Mouse (Mus musculus) liver, adult 2 months (tissue): ENCODE results near the gene Prrx2. TPM values are rescaled to one million over a fixed set of nuclear protein-coding genes. Genes with fewer than 3 reads are reported as not detected.
"Not testable (repeated sequence)": the region's sequence is repeated elsewhere in the genome, so short reads cannot be mapped to it uniquely, and the experiment has no call there.

Source experiments
- DNase-seq: peaks from one replicate; pipeline ENCODE4 v3.0.0-alpha.2; 2011; ENCODE audit warnings: low read depth, low spot score; ENCODE audit errors: extremely low read depth
- H3K27ac ChIP-seq: fragments of 200-500 bp; replicated peaks from 2 replicates; pipeline ENCODE4 v1.5.1; 2012; ENCODE audit warnings: low read depth, mild to moderate bottlenecking, control low read depth, inconsistent platforms, low read length; ENCODE audit not compliant: insufficient read depth
- H3K27me3 ChIP-seq: fragments of 200-500 bp; 2 replicates; pipeline ENCODE4 v1.6.1; 2012; ENCODE audit warnings: mild to moderate bottlenecking, moderate library complexity, low read length, inconsistent platforms; ENCODE audit not compliant: control insufficient read depth, insufficient read depth
- H3K36me3 ChIP-seq: fragments of 200-500 bp; 2 replicates; pipeline ENCODE4 v1.6.1; 2012; ENCODE audit warnings: low read length, inconsistent platforms; ENCODE audit not compliant: control insufficient read depth, insufficient read depth
- H3K4me1 ChIP-seq: fragments of 200-500 bp; 2 replicates; pipeline ENCODE4 v1.6.1; 2011; ENCODE audit warnings: low read length; ENCODE audit not compliant: control insufficient read depth, insufficient read depth
- H3K4me3 ChIP-seq: fragments of 200-500 bp; 2 replicates; pipeline ENCODE4 v1.5.1; 2011; ENCODE audit warnings: low read depth, mild to moderate bottlenecking, control low read depth, low read length, moderate library complexity; ENCODE audit not compliant: insufficient read depth
- H3K79me2 ChIP-seq: fragments of 200-500 bp; 2 replicates; pipeline ENCODE4 v1.6.1; 2012; ENCODE audit warnings: inconsistent platforms, mild to moderate bottlenecking, low read length, moderate library complexity; ENCODE audit not compliant: control insufficient read depth, insufficient read depth
- H3K9ac ChIP-seq: fragments of 200-500 bp; 2 replicates; pipeline ENCODE4 v1.6.1; 2012; ENCODE audit warnings: low read depth, mild to moderate bottlenecking, control low read depth, inconsistent platforms, low read length
- CTCF ChIP-seq: fragments of 200-500 bp; IDR thresholded peaks from 2 replicates; pipeline ENCODE4 v1.5.1; 2011; ENCODE audit warnings: low read depth, low read length, control low read depth
- POLR2A ChIP-seq: fragments of 200-500 bp; IDR thresholded peaks from 2 replicates; pipeline ENCODE4 v1.6.1; 2011; ENCODE audit warnings: low read length, control low read depth; ENCODE audit not compliant: insufficient read depth; ENCODE audit errors: extremely low read depth
- WGBS: fragments of 180-500 bp; shearing (Covaris S2); methylation state at CpG from one replicate; pipeline ENCODE4 v1.1.7; 2018; 5-methylcytosine and 5-hydroxymethylcytosine counted together
- polyA plus RNA-seq: library from polyadenylated mRNA; depleted of rRNA; stranded (reverse); fragments of >200 nt; gene quantifications from 2 replicates; pipeline ENCODE4 v1.2.3, GENCODE M21; 2012
- total RNA-seq: library from RNA; depleted of rRNA; stranded (reverse); fragments of >200 nt; gene quantifications from 2 replicates; pipeline ENCODE4 v1.2.3, GENCODE M21; 2014

Prrx2 gene
- total and polyA plus RNA-seq, 2 experiments: not detected

- no peak overlapping the region for H3K9ac ChIP-seq
- peaks cover 4% of the 10 kb centered on the region for H3K4me1 ChIP-seq
- H3K27me3 ChIP-seq: no peaks in the 10 kb centered on the region
- H3K4me3 ChIP-seq: no peak overlapping the region
- DNase-seq: no peak
- H3K79me2 ChIP-seq: no peaks in the 10 kb centered on the region
- WGBS: 70% methylated on average over 4 of the region's 4 CpGs
- no peaks in the 10 kb centered on the region for H3K36me3 ChIP-seq
- H3K27ac ChIP-seq: no peak overlapping the region
- no peak for TF ChIP-seq POLR2A
- TF ChIP-seq CTCF: no peak
These were observed 91.6 kb downstream of the Prrx2 start for GRCm38 (mm10) chr2:30926381-30926780.

GRCm38 (mm10) chr2:30927151-30927781 is 92.5 kb downstream of the Prrx2 start:
- peak; percentile 58 for DNase-seq
- Histone ChIP-seq H3K27me3 (no peaks in the 10 kb centered on the region), H3K27ac (peak overlapping the region; percentile 20; the same call in 1 of the 2 replicates), H3K79me2 (no peaks in the 10 kb centered on the region), H3K4me3 (no peak overlapping the region), H3K36me3 (no peaks in the 10 kb centered on the region), H3K4me1 (peaks cover 4% of the 10 kb centered on the region), H3K9ac (no peak overlapping the region)
- WGBS: 70% methylated on average over 9 of the region's 9 CpGs
- TF ChIP-seq CTCF (no peak), POLR2A (no peak)

DNA sequence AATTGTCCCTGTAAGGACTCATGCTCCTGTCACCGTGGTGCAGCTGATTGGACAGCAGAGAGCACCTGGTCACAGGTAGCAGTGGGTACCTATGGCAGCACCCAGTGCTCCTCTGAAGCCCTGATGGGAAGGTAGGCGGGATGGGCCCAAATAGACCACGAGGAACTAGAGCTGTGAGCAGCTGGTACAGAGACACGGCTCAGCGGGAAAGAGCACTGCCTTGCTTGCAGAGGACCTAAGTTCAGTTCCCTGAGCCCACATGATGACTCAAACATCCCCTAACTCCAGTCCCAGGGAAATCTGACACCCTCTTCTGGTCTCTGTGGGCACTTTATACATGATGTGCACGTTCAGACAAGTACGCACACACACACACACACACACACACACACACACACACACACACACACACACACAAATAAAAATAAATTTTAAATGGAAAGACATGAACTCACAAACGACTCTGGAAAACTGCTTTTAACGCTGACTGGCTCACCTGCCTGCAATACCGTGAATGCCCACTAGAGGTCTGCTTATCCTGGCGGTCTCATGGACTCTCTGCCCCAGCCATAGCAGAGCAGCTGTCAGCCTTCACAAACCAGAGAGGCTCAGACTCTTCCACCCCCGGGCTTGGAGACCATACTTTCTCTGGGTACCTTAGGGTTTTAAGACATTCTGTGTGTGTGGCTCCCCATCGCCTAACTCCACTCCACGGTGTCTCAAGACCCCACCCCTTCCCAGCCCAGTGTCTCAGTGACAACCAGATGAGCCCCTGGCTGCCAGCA is 93.3 kb downstream of the Prrx2 start:
- peak; percentile 52 for DNase-seq
- Histone ChIP-seq H3K4me1 (peaks cover 4% of the 10 kb centered on the region), H3K9ac (no peak overlapping the region), H3K27ac (peak overlapping the region; percentile 20), H3K4me3 (no peak overlapping the region), H3K27me3 (no peaks in the 10 kb centered on the region), H3K79me2 (no peaks in the 10 kb centered on the region), H3K36me3 (no peaks in the 10 kb centered on the region)
- 29% methylated on average over 14 of the region's 14 CpGs for WGBS
- TF ChIP-seq POLR2A (no peak), CTCF (peak; percentile 92)

DNA sequence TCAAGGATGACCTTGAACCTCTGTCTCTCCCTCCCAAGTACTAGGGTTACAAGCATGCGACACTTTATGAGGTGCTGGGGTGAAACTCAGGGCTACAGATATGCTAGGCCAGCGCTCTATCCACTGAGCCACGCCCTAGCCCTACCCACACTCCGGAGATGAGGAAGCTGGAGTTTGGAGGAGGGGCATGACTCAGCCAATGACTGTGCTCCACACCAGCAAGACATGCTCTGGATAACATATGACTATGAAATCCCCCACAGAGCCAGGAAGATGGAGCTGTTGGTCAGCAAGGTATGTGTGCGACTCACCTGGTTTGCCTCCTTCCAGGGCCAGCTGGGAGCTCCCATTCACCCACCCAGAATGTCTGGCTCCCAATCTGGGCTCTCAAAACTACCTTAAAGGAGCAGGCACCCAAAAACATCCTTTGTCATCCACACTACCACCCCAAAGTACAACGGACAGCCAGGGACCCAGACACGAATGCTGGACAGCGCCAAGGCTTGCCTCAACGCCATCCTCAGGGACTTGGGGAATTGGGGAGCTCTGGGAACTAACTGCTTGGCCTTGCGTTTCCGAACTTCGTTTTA is 94.2 kb downstream of the Prrx2 start:
- Histone ChIP-seq H3K27ac (no peak overlapping the region; the same call in 1 of the 2 replicates), H3K4me1 (peaks cover 4% of the 10 kb centered on the region), H3K36me3 (no peaks in the 10 kb centered on the region), H3K9ac (peak overlapping the region; percentile 27; the same call in 1 of the 2 replicates), H3K79me2 (no peaks in the 10 kb centered on the region), H3K4me3 (peak overlapping the region; percentile 50; the same call in 1 of the 2 replicates), H3K27me3 (no peaks in the 10 kb centered on the region)
- TF ChIP-seq POLR2A: no peak
- 0 out of 2 replicates have a peak, but pooled peaks have one; percentile 1 for TF ChIP-seq CTCF
- 38% methylated on average over 12 of the region's 12 CpGs for WGBS
- DNase-seq: peak; percentile 53

DNA sequence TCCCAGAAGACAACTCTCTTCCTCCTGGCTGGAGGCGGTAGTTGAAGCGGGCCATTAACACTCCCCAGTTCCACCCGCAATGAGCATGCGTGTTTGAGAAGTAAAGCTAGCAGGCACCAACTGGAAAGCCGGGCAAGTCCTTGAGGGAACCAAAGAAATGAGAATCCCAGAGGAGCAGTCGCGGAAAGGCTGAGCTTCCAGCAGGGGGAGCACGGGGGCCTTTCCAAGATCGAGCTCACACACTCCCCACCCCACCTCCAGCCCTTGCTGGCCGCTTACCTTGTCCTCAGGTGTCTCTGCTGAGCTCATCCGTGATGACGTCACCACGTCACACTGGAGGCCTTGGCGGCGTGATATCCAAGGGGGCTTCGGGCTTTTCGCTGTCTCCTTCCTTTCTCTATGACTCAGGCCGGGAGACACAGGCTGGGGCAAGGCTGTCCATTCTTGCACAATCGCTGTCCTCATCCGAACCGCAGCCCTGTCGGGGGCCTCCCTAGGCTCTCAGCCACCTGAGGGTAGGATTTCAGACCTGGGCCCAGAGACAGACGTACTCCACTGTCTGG is 94.8 kb downstream of the Prrx2 start, which contains the start of gene Ptges:
Ptges (minus strand) TSS at position 381 of the 563 bp plus-strand sequence.
- no peaks in the 10 kb centered on the region for H3K79me2 ChIP-seq
- H3K36me3 ChIP-seq: no peaks in the 10 kb centered on the region
- H3K27me3 ChIP-seq: no peaks in the 10 kb centered on the region
- H3K27ac ChIP-seq: no peak within 1 kb of the TSS; the same call in 1 of the 2 replicates
- H3K9ac ChIP-seq: peak within 1 kb of the TSS; percentile 42
- 4% methylated on average over 23 of the region's 23 CpGs for WGBS
- peaks cover 4% of the 10 kb centered on the region for H3K4me1 ChIP-seq
- peak; percentile 35 for DNase-seq
- TF ChIP-seq CTCF (peak; percentile 76), POLR2A (no peak)
- peak within 1 kb of the TSS; percentile 50 for H3K4me3 ChIP-seq

DNA sequence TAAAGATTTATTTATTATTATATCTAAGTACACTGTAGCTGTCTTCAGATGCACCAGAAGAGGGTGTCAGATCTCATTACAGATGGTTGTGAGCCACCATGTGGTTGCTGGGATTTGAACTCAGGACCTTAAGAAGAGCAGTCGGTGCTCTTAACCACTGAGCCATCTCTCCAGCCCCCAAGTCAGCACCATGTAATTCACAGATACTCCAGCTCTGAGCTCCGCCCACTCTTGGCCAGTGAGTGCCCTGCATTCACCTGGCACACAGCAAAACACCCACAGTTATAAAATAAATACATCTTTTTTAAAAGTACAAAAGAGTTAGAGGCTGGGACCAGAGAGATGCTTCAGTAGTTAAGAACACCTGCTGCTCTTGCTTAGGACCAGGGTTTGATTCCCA is 96.1 kb downstream of the Prrx2 start:
- not testable (repeated sequence) for H3K4me3 ChIP-seq, H3K79me2 ChIP-seq, H3K36me3 ChIP-seq, H3K27ac ChIP-seq, H3K9ac ChIP-seq, H3K4me1 ChIP-seq, H3K27me3 ChIP-seq, DNase-seq
- 96% methylated on average over 2 of the region's 2 CpGs for WGBS
